Mouse (Mus musculus) lung, adult 2 months (tissue): ENCODE data around the gene Chst10.

Experiments
- CTCF ChIP-seq: fragments of 200-500 bp; IDR thresholded peaks from 2 replicates; pipeline ENCODE4 v1.5.1; 2011; ENCODE audit warnings: mild to moderate bottlenecking, low read length, control low read depth; ENCODE audit not compliant: insufficient read depth
- POLR2A ChIP-seq: fragments of 200-500 bp; IDR thresholded peaks from 2 replicates; pipeline ENCODE4 v1.6.1; 2011; ENCODE audit warnings: low read depth, mild to moderate bottlenecking, control low read depth, low read length, borderline replicate concordance; ENCODE audit errors: extremely low read depth

DNA sequence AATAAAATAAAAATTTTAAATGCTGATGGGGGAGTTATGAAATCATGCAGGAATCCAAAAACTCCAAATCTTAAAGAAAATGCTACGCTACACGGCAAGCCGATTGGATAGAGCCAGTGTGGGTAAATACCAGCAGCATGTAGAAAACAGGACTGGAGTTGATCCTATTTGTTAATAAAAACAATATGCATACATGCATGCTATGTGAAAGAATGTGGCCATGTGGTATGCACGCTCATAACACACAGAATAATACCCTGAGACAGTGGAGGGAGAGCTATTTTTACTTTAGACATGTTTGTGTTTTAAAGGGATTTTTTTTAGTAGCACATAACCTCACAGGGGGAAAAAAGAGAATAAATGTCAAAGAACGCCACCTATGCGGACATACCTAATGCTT lies 9.2 kb downstream of the Chst10 start:
- TF ChIP-seq CTCF (no peak), POLR2A (no peak)
